Mouse (Mus musculus) thymus, adult 2 months (tissue): Measurements from ENCODE around the gene Olfr692. TPM values are rescaled to one million over a fixed set of nuclear protein-coding genes. Genes with fewer than 3 reads are reported as not detected.
"Not testable (repeated sequence)": the region's sequence is repeated elsewhere in the genome, so short reads cannot be mapped to it uniquely, and the experiment has no call there.

Experiments
- DNase-seq: peaks from one replicate; pipeline ENCODE4 v3.0.0; 2021
- H3K27ac ChIP-seq: fragments of 200-500 bp; 2 replicates; pipeline ENCODE4 v1.5.1; 2012; ENCODE audit warnings: low read length, control low read depth; ENCODE audit not compliant: control insufficient read depth, insufficient read depth
- H3K27me3 ChIP-seq: fragments of 200-500 bp; 2 replicates; pipeline ENCODE4 v1.6.1; 2012; ENCODE audit warnings: mild to moderate bottlenecking, low read length, moderate library complexity, mixed read lengths; ENCODE audit not compliant: control insufficient read depth, insufficient read depth
- H3K36me3 ChIP-seq: fragments of 200-500 bp; 2 replicates; pipeline ENCODE4 v1.6.1; 2012; ENCODE audit warnings: mild to moderate bottlenecking, low read length, moderate library complexity; ENCODE audit not compliant: control insufficient read depth, insufficient read depth
- H3K4me1 ChIP-seq: fragments of 200-500 bp; replicated peaks from 2 replicates; pipeline ENCODE4 v1.6.1; 2012; ENCODE audit warnings: low read length; ENCODE audit not compliant: control insufficient read depth, insufficient read depth
- H3K4me3 ChIP-seq: fragments of 200-500 bp; 2 replicates; pipeline ENCODE4 v1.5.1; 2012; ENCODE audit warnings: mild to moderate bottlenecking, low read length, control low read depth, moderate library complexity; ENCODE audit not compliant: control insufficient read depth, insufficient read depth
- CTCF ChIP-seq: fragments of 200-500 bp; IDR thresholded peaks from 2 replicates; pipeline ENCODE4 v1.5.1; 2012; ENCODE audit warnings: mild to moderate bottlenecking, control low read depth, low read length, moderate library complexity, borderline replicate concordance; ENCODE audit not compliant: control insufficient read depth, poor library complexity, insufficient read depth; ENCODE audit errors: extremely low read depth
- POLR2A ChIP-seq: fragments of 200-500 bp; IDR thresholded peaks from 2 replicates; pipeline ENCODE4 v1.6.1; 2012; ENCODE audit warnings: mild to moderate bottlenecking, low read length, control low read depth, moderate library complexity; ENCODE audit not compliant: control insufficient read depth, poor library complexity, insufficient read depth; ENCODE audit errors: extremely low read depth
- WGBS: fragments of 180-500 bp; shearing (Covaris S2); methylation state at CpG from one replicate; pipeline ENCODE4 v1.1.7; 2018; 5-methylcytosine and 5-hydroxymethylcytosine counted together
- polyA plus RNA-seq: library from polyadenylated mRNA; depleted of rRNA; stranded (reverse); fragments of >200 nt; gene quantifications from 2 replicates; pipeline ENCODE4 v1.2.3, GENCODE M21; 2012; rRNA removed

The Olfr692 gene
- not detected in 2 replicates for polyA plus RNA-seq

GRCm38 (mm10) chr7:105367930-105368329, at the start of gene Olfr692:
Gene Olfr692 (plus strand): TSS chr7:105368230.
- 97% methylated on average over 1 of the region's 1 CpGs for WGBS
- Histone ChIP-seq H3K4me3 (no peak within 1 kb of the TSS), H3K36me3 (no peaks in the 10 kb centered on the region), H3K27ac (no peak within 1 kb of the TSS), H3K4me1 (no peaks in the 10 kb centered on the region), H3K27me3 (no peaks in the 10 kb centered on the region)
- TF ChIP-seq POLR2A (no peak), CTCF (no peak)
- no peak for DNase-seq

DNA sequence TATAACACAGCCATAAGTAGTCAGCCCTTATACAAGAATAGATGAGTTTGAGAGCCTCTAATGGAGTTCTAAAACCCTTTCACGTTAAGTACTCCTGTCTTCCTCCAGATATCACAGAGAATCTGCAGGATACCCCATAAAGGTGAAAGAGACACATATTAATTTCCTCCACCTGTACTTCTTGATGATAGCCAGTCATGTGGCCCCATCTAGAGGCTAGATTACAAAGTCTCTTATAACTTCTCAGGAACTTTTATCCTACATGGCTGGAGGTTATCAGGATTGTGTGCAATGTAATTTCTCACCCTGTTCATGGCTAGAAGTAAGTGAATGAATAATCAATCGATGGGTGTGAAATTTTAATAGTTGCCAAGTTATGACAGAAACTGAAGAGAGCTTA, 42.7 kb upstream of the Olfr692 start:
- Histone ChIP-seq H3K4me3 (no peak overlapping the region), H3K4me1 (no peaks in the 10 kb centered on the region), H3K27ac (no peak overlapping the region), H3K27me3 (no peaks in the 10 kb centered on the region), H3K36me3 (no peaks in the 10 kb centered on the region)
- 79% methylated on average over 2 of the region's 2 CpGs for WGBS
- DNase-seq: no peak
- TF ChIP-seq POLR2A (no peak), CTCF (no peak)

GRCm38 (mm10) chr7:105334004-105334403, 34.0 kb upstream of the Olfr692 start, which contains the start of gene Olfr690:
Gene Olfr690 (minus strand): TSS chr7:105334104.
- no peak within 1 kb of the TSS for H3K4me3 ChIP-seq
- 81% methylated on average over 1 of the region's 1 CpGs for WGBS
- no peak for TF ChIP-seq POLR2A
- no peak for DNase-seq
- no peaks in the 10 kb centered on the region for H3K4me1 ChIP-seq
- no peaks in the 10 kb centered on the region for H3K27me3 ChIP-seq
- no peaks in the 10 kb centered on the region for H3K36me3 ChIP-seq
- H3K27ac ChIP-seq: no peak within 1 kb of the TSS

- Histone ChIP-seq H3K27me3 (no peaks in the 10 kb centered on the region), H3K4me3 (no peak within 1 kb of the TSS), H3K4me1 (no peaks in the 10 kb centered on the region), H3K27ac (no peak within 1 kb of the TSS), H3K36me3 (no peaks in the 10 kb centered on the region)
- WGBS: 44% methylated on average over 1 of the region's 1 CpGs
- TF ChIP-seq POLR2A (no peak), CTCF (no peak)
- no peak for DNase-seq
Observed at GRCm38 (mm10) chr7:105342170-105342569, 25.9 kb upstream of the Olfr692 start, which contains the start of gene Olfr691. Gene Olfr691 (minus strand): TSS chr7:105342270.

- Histone ChIP-seq H3K27me3 (no peaks in the 10 kb centered on the region), H3K36me3 (no peaks in the 10 kb centered on the region), H3K4me3 (no peak overlapping the region), H3K4me1 (no peaks in the 10 kb centered on the region), H3K27ac (no peak overlapping the region)
- no peak for DNase-seq
- 84% methylated on average over 2 of the region's 2 CpGs for WGBS
- TF ChIP-seq CTCF: no peak
- TF ChIP-seq POLR2A: no peak
Observed at GRCm38 (mm10) chr7:105342752-105343151, 25.3 kb upstream of the Olfr692 start.

DNA sequence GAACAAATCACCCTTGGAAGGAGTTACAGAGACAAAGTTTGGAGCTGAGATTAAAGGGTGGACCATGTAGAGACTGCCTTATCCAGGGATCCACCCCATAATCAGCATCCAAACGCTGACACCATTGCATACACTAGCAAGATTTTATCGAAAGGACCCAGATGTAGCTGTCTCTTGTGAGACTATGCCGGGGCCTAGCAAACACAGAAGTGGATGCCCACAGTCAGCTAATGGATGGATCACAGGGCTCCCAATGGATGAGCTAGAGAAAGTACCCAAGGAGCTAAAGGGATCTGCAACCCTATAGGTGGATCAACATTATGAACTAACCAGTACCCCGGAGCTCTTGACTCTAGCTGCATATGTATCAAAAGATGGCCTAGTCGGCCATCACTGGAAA, 12.0 kb upstream of the Olfr692 start:
- not testable (repeated sequence) for H3K4me1 ChIP-seq, H3K36me3 ChIP-seq, DNase-seq, H3K27ac ChIP-seq, H3K4me3 ChIP-seq, H3K27me3 ChIP-seq
- WGBS: no CpG with 5 or more reads among the region's 5 CpGs

DNA sequence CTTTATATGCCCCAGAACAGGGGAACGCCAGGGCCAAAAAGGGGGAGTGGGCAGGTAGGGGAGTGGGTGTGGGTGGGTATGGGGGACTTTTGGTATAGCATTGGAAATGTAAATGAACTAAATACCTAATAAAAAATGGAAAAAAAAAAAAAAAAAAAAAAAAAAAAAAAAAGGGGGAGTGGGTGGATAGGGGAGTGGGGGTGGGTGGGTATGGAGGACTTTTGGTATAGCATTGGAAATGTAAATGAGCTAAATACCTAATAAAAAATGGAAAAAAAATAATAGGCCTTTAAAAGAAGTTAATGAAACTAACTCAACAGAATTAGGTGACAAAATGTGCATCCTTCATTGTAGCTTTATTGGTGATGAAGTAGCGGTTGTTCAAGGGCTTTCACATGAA, 11.5 kb upstream of the Olfr692 start:
- not testable (repeated sequence) for H3K36me3 ChIP-seq, H3K27ac ChIP-seq, DNase-seq, H3K4me3 ChIP-seq, H3K27me3 ChIP-seq, H3K4me1 ChIP-seq
- WGBS: 98% methylated on average over 1 of the region's 2 CpGs

- no peaks in the 10 kb centered on the region for H3K27me3 ChIP-seq
- no peak for DNase-seq
- no peaks in the 10 kb centered on the region for H3K36me3 ChIP-seq
- H3K4me3 ChIP-seq: no peak overlapping the region
- WGBS: 91% methylated on average over 2 of the region's 2 CpGs
- H3K4me1 ChIP-seq: no peaks in the 10 kb centered on the region
- no peak for TF ChIP-seq CTCF
- TF ChIP-seq POLR2A: no peak
- no peak overlapping the region for H3K27ac ChIP-seq
Observed at GRCm38 (mm10) chr7:105361713-105362112, 6.3 kb upstream of the Olfr692 start.
